Mouse (Mus musculus): ENCODE data around the gene Il1f6. TPM values are rescaled to one million over a fixed set of nuclear protein-coding genes. Genes with fewer than 3 reads are reported as not detected.
"Not testable (repeated sequence)": the region's sequence is repeated elsewhere in the genome, so short reads cannot be mapped to it uniquely, and the experiment has no call there.

The Il1f6 gene
- not detected for total RNA-seq (2021)
- long read RNA-seq, experiment 1, result 0 reads
- long read RNA-seq, experiment 2, result 0 reads

GRCm38 (mm10) chr2:24215118-24215517 is at the start of gene Il1f6:
TSS of gene Il1f6 (plus strand) at chr2:24215418.
- intact Hi-C loops (cut with DNase I), result no loop called here
- DNase-seq, result no peak

GRCm38 (mm10) chr2:24181683-24182331 is 33.4 kb upstream of the Il1f6 start:
- peak in 1 of 2 experiments; percentile 9 for DNase-seq

GRCm38 (mm10) chr2:24182423-24183147 is 32.6 kb upstream of the Il1f6 start:
- DNase-seq; intact Hi-C loops (cut with DNase I): not testable (repeated sequence)

More at GRCm38 (mm10) chr2:24181683-24182331, 33.4 kb upstream of the Il1f6 start:
- intact Hi-C loops (cut with DNase I), result not testable (repeated sequence)

- DNase-seq; intact Hi-C loops (cut with DNase I): not testable (repeated sequence)
These were observed 31.1 kb upstream of the Il1f6 start for GRCm38 (mm10) chr2:24184092-24184491.

- intact Hi-C loops (cut with DNase I), result no loop called here
- no peak for DNase-seq
These were observed 29.0 kb upstream of the Il1f6 start, which contains the start of gene Il1f9 for GRCm38 (mm10) chr2:24186176-24186575. TSS of gene Il1f9 (plus strand) at chr2:24186476.

- intact Hi-C loops (cut with DNase I), result no loop called here
These were observed 27.6 kb upstream of the Il1f6 start for GRCm38 (mm10) chr2:24187585-24187984.

GRCm38 (mm10) chr2:24188189-24188588 is 27.0 kb upstream of the Il1f6 start:
- intact Hi-C loops (cut with DNase I), result no loop called here

More at GRCm38 (mm10) chr2:24187585-24187984, 27.6 kb upstream of the Il1f6 start:
- DNase-seq, result no peak

GRCm38 (mm10) chr2:24227191-24227590 is 12.0 kb downstream of the Il1f6 start:
- intact Hi-C loops (cut with DNase I), result no loop called here
- DNase-seq, result peak in 1 of 2 experiments; percentile 14

More at GRCm38 (mm10) chr2:24188189-24188588, 27.0 kb upstream of the Il1f6 start:
- DNase-seq, result no peak

- intact Hi-C loops (cut with DNase I), result no loop called here
- no peak for DNase-seq
These were observed 52.3 kb downstream of the Il1f6 start for GRCm38 (mm10) chr2:24267503-24267902.

GRCm38 (mm10) chr2:24273619-24274018 is 58.4 kb downstream of the Il1f6 start:
- intact Hi-C loops (cut with DNase I), result no loop called here
- no peak for DNase-seq

GRCm38 (mm10) chr2:24275146-24275545 is 59.9 kb downstream of the Il1f6 start:
- intact Hi-C loops (cut with DNase I), result no loop called here
- DNase-seq, result no peak

Other genes starting within 250 kb of the Il1f6 start
- gene Hnmt, start 166.0 kb upstream of the Il1f6 start, total RNA-seq (2021), result 10 to 100 TPM; 12.0 to 14.0 TPM
- gene Tbpl2, start 118.8 kb upstream of the Il1f6 start, total RNA-seq (2021), result not detected
- not detected for gene Il1f8, start 62.3 kb upstream of the Il1f6 start, total RNA-seq (2021)
- gene Il1f9, start 28.9 kb upstream of the Il1f6 start, total RNA-seq (2021), result not detected
- gene Il1f5, start 61.5 kb downstream of the Il1f6 start, total RNA-seq (2021), result not detected
- gene Il1f10, start 75.8 kb downstream of the Il1f6 start, total RNA-seq (2021), result not detected
- under 1 TPM in 1 of 2 experiments, not detected in 1; 0.22 TPM for gene Il1rn, start 121.4 kb downstream of the Il1f6 start, total RNA-seq (2021)
- gene Psd4, start 152.2 kb downstream of the Il1f6 start, total RNA-seq (2021), result 1 to 10 TPM in 1 of 2 experiments, under 1 TPM in 1; 0.65 to 2.7 TPM